Mouse (Mus musculus) MEL (cell line): ENCODE data around the gene Ddhd1. TPM values are rescaled to one million over a fixed set of nuclear protein-coding genes. Genes with fewer than 3 reads are reported as not detected.

Experiments
- DNase-seq: peaks from one replicate; pipeline ENCODE4 v3.0.0; 2011; ENCODE audit warnings: low read depth, low spot score
- H3K27ac ChIP-seq: 2 replicates; pipeline ENCODE4 v1.5.1; 2012; ENCODE audit warnings: low read depth, mild to moderate bottlenecking, control low read depth, low read length, moderate library complexity; ENCODE audit not compliant: control insufficient read depth
- H3K27me3 ChIP-seq, 2 experiments: fragments of 150-350 bp in 1 of 2; sonication (generic) in 1 of 2; 2 replicates each; pipeline ENCODE4 v1.6.1; 2012; ENCODE audit warnings: low read length in 2 of 2, mild to moderate bottlenecking in 2 of 2, improper control_type of control experiment in 1 of 2, moderate library complexity in 1 of 2; ENCODE audit not compliant: insufficient read depth in 2 of 2, control insufficient read depth in 1 of 2
- H3K36me3 ChIP-seq, 2 experiments: 2 replicates each; pipeline ENCODE4 v1.6.1; 2012 to 2014; ENCODE audit warnings: low read length in 2 of 2, improper control_type of control experiment in 1 of 2, inconsistent platforms in 1 of 2, mild to moderate bottlenecking in 1 of 2; ENCODE audit not compliant: insufficient read depth in 2 of 2, control insufficient read depth in 1 of 2
- H3K4me1 ChIP-seq, 2 experiments: fragments of 150-350 bp in 1 of 2; sonication (generic) in 1 of 2; 2 replicates each; pipeline ENCODE4 v1.6.1; 2012; ENCODE audit warnings: low read length in 2 of 2, improper control_type of control experiment in 1 of 2, mild to moderate bottlenecking in 1 of 2; ENCODE audit not compliant: insufficient read depth in 2 of 2, control insufficient read depth in 1 of 2
- H3K4me3 ChIP-seq, 2 experiments: fragments of 150-350 bp in 1 of 2; sonication (generic) in 1 of 2; 2 replicates each; pipeline ENCODE4 v1.5.1; 2012; ENCODE audit warnings: low read depth in 2 of 2, low read length in 2 of 2, mild to moderate bottlenecking in 2 of 2, moderate library complexity in 2 of 2, control low read depth in 1 of 2, improper control_type of control experiment in 1 of 2; ENCODE audit not compliant: control insufficient read depth in 1 of 2, insufficient read depth in 1 of 2
- H3K79me2 ChIP-seq: 2 replicates; pipeline ENCODE4 v1.6.1; 2012; ENCODE audit warnings: mild to moderate bottlenecking, low read length, moderate library complexity; ENCODE audit not compliant: control insufficient read depth, poor library complexity, insufficient read depth
- H3K9ac ChIP-seq: 2 replicates; pipeline ENCODE4 v1.6.1; 2012; ENCODE audit warnings: low read depth, mild to moderate bottlenecking, control low read depth, low read length, moderate library complexity; ENCODE audit not compliant: control insufficient read depth, poor library complexity, severe bottlenecking
- H3K9me3 ChIP-seq: fragments of 150-350 bp; sonication (generic); replicated peaks from 2 replicates; pipeline ENCODE4 v1.6.1; 2012; ENCODE audit warnings: mild to moderate bottlenecking, low read length, improper control_type of control experiment, moderate library complexity; ENCODE audit not compliant: insufficient read depth
- BHLHE40 ChIP-seq: IDR thresholded peaks from 2 replicates; pipeline ENCODE4 v1.6.1; 2012; ENCODE audit warnings: low read depth, mild to moderate bottlenecking, inconsistent platforms, low read length, improper control_type of control experiment, borderline replicate concordance
- CHD1 ChIP-seq: IDR thresholded peaks from 2 replicates; pipeline ENCODE4 v1.6.1; 2012; ENCODE audit warnings: low read depth, mild to moderate bottlenecking, inconsistent platforms, low read length, improper control_type of control experiment
- CTCF ChIP-seq, 3 experiments: IDR thresholded peaks in 2 of 3; conservative IDR thresholded peaks in 1 of 3; 2 replicates each; pipeline ENCODE4 v1.5.1; 2011 to 2012; ENCODE audit warnings: low read length in 3 of 3, low read depth in 2 of 3, mild to moderate bottlenecking in 2 of 3, improper control_type of control experiment in 1 of 3, inconsistent platforms in 1 of 3, mixed read lengths in 1 of 3, moderate library complexity in 1 of 3; ENCODE audit not compliant: control insufficient read depth in 1 of 3, insufficient read depth in 1 of 3, poor library complexity in 1 of 3, severe bottlenecking in 1 of 3
- EP300 ChIP-seq, 2 experiments: IDR thresholded peaks; 2 replicates each; pipeline ENCODE4 v1.6.1; 2011; ENCODE audit warnings: improper control_type of control experiment in 2 of 2, low read length in 2 of 2, low read depth in 1 of 2, mild to moderate bottlenecking in 1 of 2
- ETS1 ChIP-seq: IDR thresholded peaks from 2 replicates; pipeline ENCODE4 v1.6.1; 2012; ENCODE audit warnings: low read depth, mild to moderate bottlenecking, inconsistent platforms, low read length, improper control_type of control experiment, moderate library complexity
- GABPA ChIP-seq: IDR thresholded peaks from 2 replicates; pipeline ENCODE4 v1.6.1; 2012; ENCODE audit warnings: low read depth, mild to moderate bottlenecking, inconsistent platforms, low read length, improper control_type of control experiment, moderate library complexity
- GATA1 ChIP-seq: IDR thresholded peaks from 2 replicates; pipeline ENCODE4 v1.6.1; 2011; ENCODE audit warnings: low read depth, low read length, improper control_type of control experiment
- HCFC1 ChIP-seq: IDR thresholded peaks from 2 replicates; pipeline ENCODE4 v1.6.1; 2012; ENCODE audit warnings: low read depth, mild to moderate bottlenecking, inconsistent platforms, low read length, improper control_type of control experiment, moderate library complexity
- JUND ChIP-seq: IDR thresholded peaks from 2 replicates; pipeline ENCODE4 v1.6.1; 2011; ENCODE audit warnings: low read depth, mild to moderate bottlenecking, improper control_type of control experiment, low read length
- KAT2A ChIP-seq: conservative IDR thresholded peaks from 2 replicates; pipeline ENCODE4 v1.6.1; 2012; ENCODE audit warnings: low read depth, low read length, improper control_type of control experiment, inconsistent platforms
- MAZ ChIP-seq: IDR thresholded peaks from 2 replicates; pipeline ENCODE4 v1.6.1; 2012; ENCODE audit warnings: low read depth, mild to moderate bottlenecking, inconsistent platforms, low read length, improper control_type of control experiment
- MYC ChIP-seq: IDR thresholded peaks from 2 replicates; pipeline ENCODE4 v1.6.1; 2011; ENCODE audit warnings: low read depth, mild to moderate bottlenecking, low read length, improper control_type of control experiment, moderate library complexity
- NELFE ChIP-seq: IDR thresholded peaks from 2 replicates; pipeline ENCODE4 v1.6.1; 2011; ENCODE audit warnings: low read depth, low read length, improper control_type of control experiment
- NRF1 ChIP-seq: IDR thresholded peaks from 2 replicates; pipeline ENCODE4 v1.6.1; 2014; ENCODE audit warnings: low read depth, mild to moderate bottlenecking, inconsistent platforms, low read length, improper control_type of control experiment, moderate library complexity; ENCODE audit not compliant: poor library complexity, insufficient read depth, severe bottlenecking
- RAD21 ChIP-seq: IDR thresholded peaks from 2 replicates; pipeline ENCODE4 v1.6.1; 2011; ENCODE audit warnings: mild to moderate bottlenecking, low read depth, low read length, improper control_type of control experiment
- RCOR1 ChIP-seq: IDR thresholded peaks from 2 replicates; pipeline ENCODE4 v1.6.1; 2012; ENCODE audit warnings: low read depth, mild to moderate bottlenecking, inconsistent platforms, low read length, improper control_type of control experiment
- SIN3A ChIP-seq: IDR thresholded peaks from 2 replicates; pipeline ENCODE4 v1.6.1; 2012; ENCODE audit warnings: low read length, improper control_type of control experiment, inconsistent platforms
- SMC3 ChIP-seq: IDR thresholded peaks from 2 replicates; pipeline ENCODE4 v1.6.1; 2011; ENCODE audit warnings: low read depth, low read length, improper control_type of control experiment
- TAL1 ChIP-seq: IDR thresholded peaks from 2 replicates; pipeline ENCODE4 v1.6.1; 2012; ENCODE audit warnings: mild to moderate bottlenecking, inconsistent platforms, low read length, moderate library complexity, mixed read lengths
- USF2 ChIP-seq, 2 experiments: IDR thresholded peaks; 2 replicates each; pipeline ENCODE4 v1.6.1; 2011 to 2012; ENCODE audit warnings: improper control_type of control experiment in 2 of 2, low read length in 2 of 2, borderline replicate concordance in 1 of 2, inconsistent platforms in 1 of 2, low read depth in 1 of 2, mild to moderate bottlenecking in 1 of 2; ENCODE audit not compliant: insufficient read depth in 1 of 2
- ZMIZ1 ChIP-seq: IDR thresholded peaks from 2 replicates; pipeline ENCODE4 v1.6.1; 2012; ENCODE audit warnings: low read depth, mild to moderate bottlenecking, inconsistent platforms, low read length, improper control_type of control experiment, moderate library complexity
- polyA plus RNA-seq, 2 experiments: library from polyadenylated mRNA; stranded (reverse) in 1 of 2; unstranded in 1 of 2; fragments of >175 nt in 1 of 2; fragments of >200 nt in 1 of 2; gene quantifications; 2 replicates each; pipeline versions ENCODE4 v1.2.1 to v1.2.4; 2012; ENCODE audit warnings: low replicate concordance in 2 of 2, low read depth in 1 of 2; ENCODE audit not compliant: insufficient read length in 2 of 2, insufficient read depth in 1 of 2, missing spikeins in 1 of 2
- total RNA-seq: library from RNA; depleted of rRNA; stranded (reverse); fragments of 300-350 nt; gene quantifications from 2 replicates; pipeline ENCODE4 v1.2.3, GENCODE M21; 2012

Ddhd1 gene
- total and polyA plus RNA-seq, 3 experiments: 9.0 to 14.3 TPM; not detected in 1

DNA sequence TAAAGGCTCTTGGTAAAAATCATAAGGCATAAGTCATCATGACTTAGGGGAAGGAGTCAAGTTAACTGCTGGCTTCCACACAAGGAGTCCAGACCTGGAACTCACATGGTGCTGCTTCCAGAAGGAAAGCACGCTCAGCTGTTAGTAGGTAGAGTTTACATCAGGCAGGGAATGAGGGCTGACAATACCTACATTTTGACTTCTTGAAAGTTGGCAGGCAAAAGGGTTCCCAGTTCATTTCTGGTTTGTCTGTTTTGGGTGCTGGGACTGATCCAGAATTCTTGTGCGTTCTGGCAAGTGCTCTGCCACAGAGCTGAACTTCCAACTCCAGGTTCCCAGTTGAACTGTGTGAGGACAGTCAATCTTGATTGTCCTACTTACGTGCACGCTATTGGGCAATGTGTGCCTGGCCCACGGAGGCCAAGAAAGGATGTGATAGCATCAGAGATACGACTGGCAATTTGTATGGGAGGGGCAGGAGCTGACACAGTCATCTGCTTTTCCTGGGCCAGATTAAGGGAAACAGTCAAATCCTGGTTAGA, 42.2 kb upstream of the Ddhd1 start:
- H3K79me2 ChIP-seq: no peaks in the 10 kb centered on the region
- no peaks in the 10 kb centered on the region for H3K36me3 ChIP-seq
- TF ChIP-seq MAZ (no peak), CTCF (IDR thresholded peaks at IDR 0.05 in 2 of 3, conservative IDR thresholded peaks at IDR 0.05 in 1 of 3; ENCODE audit: control insufficient read depth in 1 of 3, insufficient read depth in 1 of 3, low read depth in 2 of 3, low read length in 3 of 3, poor library complexity in 1 of 3, severe bottlenecking in 1 of 3) (no peak), KAT2A (no peak), MYC (no peak), ETS1 (no peak), BHLHE40 (no peak), USF2 (IDR thresholded peaks at IDR 0.05; ENCODE audit: borderline replicate concordance in 1 of 2, insufficient read depth in 1 of 2, low read depth in 1 of 2, low read length in 2 of 2) (no peak), GABPA (no peak), CHD1 (no peak), RCOR1 (no peak), SMC3 (no peak), NELFE (no peak), NRF1 (no peak), JUND (no peak)
- no peak overlapping the region for H3K9ac ChIP-seq
- H3K27me3 ChIP-seq: no peaks in the 10 kb centered on the region
- no peak overlapping the region for H3K4me3 ChIP-seq
- no peak overlapping the region for H3K27ac ChIP-seq
- no peak for DNase-seq
- no peaks in the 10 kb centered on the region for H3K4me1 ChIP-seq
- H3K9me3 ChIP-seq: no peaks in the 10 kb centered on the region

DNA sequence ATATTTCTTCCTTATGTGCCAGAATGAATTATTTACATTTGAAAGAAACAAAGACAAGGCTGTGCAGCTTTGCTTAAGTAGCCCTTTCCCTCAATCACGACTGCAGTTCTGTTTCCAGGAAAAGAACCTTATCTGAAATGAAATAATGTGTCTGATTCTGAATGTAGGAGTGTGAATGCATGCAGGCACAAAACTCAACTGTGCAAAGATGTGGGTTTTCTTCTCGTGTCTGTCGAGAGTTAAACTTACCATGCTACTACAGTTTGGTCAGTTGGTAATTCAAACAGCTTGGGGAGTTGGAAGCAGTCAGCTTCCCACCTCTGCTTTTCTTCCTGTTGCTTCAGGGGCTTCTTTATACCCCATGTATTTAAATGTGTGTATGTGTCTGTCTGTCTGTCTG, 40.9 kb upstream of the Ddhd1 start:
- no peaks in the 10 kb centered on the region for H3K79me2 ChIP-seq
- no peak for TF ChIP-seq TAL1
- TF ChIP-seq MAZ: no peak
- TF ChIP-seq GABPA: no peak
- TF ChIP-seq CTCF (IDR thresholded peaks at IDR 0.05 in 2 of 3, conservative IDR thresholded peaks at IDR 0.05 in 1 of 3; ENCODE audit: control insufficient read depth in 1 of 3, insufficient read depth in 1 of 3, low read depth in 2 of 3, low read length in 3 of 3, poor library complexity in 1 of 3, severe bottlenecking in 1 of 3): no peak
- TF ChIP-seq NRF1: no peak
- no peak for TF ChIP-seq RAD21
- no peak for TF ChIP-seq EP300 (IDR thresholded peaks at IDR 0.05; ENCODE audit: low read depth in 1 of 2, low read length in 2 of 2)
- TF ChIP-seq GATA1: no peak
- TF ChIP-seq SMC3: no peak
- no peak for TF ChIP-seq ZMIZ1
- TF ChIP-seq HCFC1: no peak
- no peak for TF ChIP-seq SIN3A

More for the DNA sequence above, 40.9 kb upstream of the Ddhd1 start:
- H3K27ac ChIP-seq: no peak overlapping the region
- H3K36me3 ChIP-seq: no peaks in the 10 kb centered on the region
- H3K27me3 ChIP-seq: no peaks in the 10 kb centered on the region
- no peaks in the 10 kb centered on the region for H3K4me1 ChIP-seq
- H3K9ac ChIP-seq: no peak overlapping the region
- H3K9me3 ChIP-seq: no peaks in the 10 kb centered on the region
- no peak for DNase-seq
- no peak overlapping the region for H3K4me3 ChIP-seq
